Mouse (Mus musculus) bone marrow macrophage, adult 2 months (primary cell): ENCODE data around the gene Ppfibp1.

Experiments
- CTCF ChIP-seq: IDR thresholded peaks from 2 replicates; pipeline ENCODE4 v1.5.1; 2012; ENCODE audit warnings: low read depth, mild to moderate bottlenecking, low read length, moderate library complexity
- POLR2A ChIP-seq: IDR thresholded peaks from 2 replicates; pipeline ENCODE4 v1.6.1; 2012; ENCODE audit warnings: mild to moderate bottlenecking, low read depth, low read length, borderline replicate concordance

DNA sequence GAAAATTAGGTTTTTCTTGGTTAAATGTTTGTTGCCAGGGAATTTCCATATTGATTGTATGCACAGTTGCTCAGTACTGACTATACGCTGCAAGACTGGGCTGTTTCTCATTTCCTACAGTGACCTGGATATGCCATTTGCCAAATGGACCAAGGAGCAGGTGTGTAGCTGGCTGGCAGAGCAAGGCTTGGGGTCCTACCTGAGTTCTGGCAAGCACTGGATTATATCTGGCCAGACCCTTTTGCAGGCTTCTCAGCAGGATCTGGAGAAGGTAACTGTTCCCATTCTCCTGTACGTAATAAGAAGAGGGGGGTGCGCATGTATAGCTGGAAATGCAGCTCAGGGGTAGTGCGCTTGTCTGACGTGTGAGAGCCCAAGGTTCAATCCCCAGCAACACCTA lies 132.9 kb downstream of the Ppfibp1 start:
- TF ChIP-seq CTCF (no peak; the same call in 1 of the 2 replicates), POLR2A (no peak)
